Mouse (Mus musculus): ENCODE data around the gene Rasgef1b.
A peak's percentile ranks its signal among the peaks of the same experiment; 100 is the strongest.

The Rasgef1b gene

GRCm38 (mm10) chr5:99728649-99729212 lies at the start of gene Rasgef1b:
Rasgef1b (minus strand) TSS chr5:99729065.
- peak; percentile 50 to 57 for DNase-seq

DNA sequence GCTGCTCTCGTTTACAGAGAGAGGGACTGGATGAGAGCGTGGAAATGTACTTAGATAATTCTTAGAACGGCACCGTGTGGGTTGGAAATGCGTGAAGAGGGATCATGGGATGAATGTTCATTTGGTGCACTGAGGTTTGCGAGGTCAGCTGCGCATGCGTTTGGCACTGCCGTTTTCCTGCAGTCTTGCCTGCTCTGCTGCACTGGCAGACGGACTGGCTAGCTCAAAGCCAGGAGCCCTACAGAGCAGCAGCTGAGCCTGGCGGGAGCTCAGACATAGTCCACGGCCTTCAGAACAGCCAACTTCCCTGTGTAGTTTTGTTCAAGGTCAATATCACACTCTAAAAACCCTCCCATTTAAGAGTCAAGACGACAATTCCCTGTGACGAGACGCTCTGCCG lies 46.5 kb upstream of the Rasgef1b start:
- DNase-seq = no peak

DNA sequence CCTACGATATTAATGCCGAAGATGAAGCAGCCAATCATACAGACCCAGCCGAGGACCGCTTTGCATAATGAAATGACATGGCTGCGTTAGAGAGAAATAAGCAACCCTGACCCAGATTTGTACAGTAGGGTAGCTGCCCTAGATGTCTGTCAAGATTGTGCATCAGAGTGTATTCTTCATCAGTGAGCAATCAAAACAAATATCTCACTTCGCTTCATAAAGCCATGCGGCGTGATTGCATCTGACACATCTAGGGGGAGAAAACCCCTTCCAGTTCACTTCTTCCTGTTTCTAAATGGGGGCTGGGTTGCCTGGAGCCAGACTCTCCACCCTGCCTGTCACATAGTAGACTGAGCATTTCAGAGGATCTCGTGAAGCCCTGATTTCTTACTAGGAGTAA lies 44.4 kb upstream of the Rasgef1b start:
- no peak for DNase-seq

- no peak for DNase-seq
These were observed 35.4 kb upstream of the Rasgef1b start for GRCm38 (mm10) chr5:99764246-99764645.

DNA sequence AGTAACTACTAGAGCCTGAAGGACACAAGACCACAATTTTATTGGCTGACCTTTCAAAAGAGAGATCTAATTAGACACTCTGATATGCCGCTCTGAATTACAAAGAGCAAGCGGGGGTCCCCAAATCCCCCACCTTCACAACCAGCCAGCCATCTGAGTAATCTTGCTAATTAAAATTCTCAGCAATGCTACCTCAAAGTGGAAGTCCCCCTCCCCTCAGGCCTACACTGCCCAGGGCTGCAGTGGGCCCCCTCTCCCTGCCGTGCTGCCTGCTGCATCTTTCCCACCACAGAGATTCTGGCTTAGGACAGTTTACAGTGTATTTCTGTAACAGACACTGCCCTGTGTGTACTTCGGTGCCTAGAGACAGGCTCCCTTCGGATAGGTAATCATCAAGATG lies 30.0 kb upstream of the Rasgef1b start:
- DNase-seq = no peak

DNA sequence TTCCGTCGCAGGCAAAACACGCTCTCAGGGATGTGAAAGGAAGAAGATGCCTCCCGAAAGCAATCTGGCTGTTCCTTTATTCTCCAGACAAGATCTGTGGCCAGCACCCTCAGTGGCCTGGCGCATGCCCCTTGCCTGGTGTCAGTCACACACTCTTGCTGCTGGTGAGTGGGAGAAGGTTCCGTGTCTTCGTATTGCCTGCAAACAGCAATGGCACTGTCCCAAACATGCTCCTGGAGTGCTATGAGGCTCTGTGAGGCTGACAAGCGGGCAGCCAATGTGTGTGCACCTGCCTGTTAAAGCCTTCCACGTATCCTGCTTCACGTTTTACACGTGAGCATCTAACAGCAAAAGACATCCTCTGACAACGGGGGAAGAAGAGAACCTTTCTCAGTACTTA lies 25.0 kb upstream of the Rasgef1b start:
- no peak for DNase-seq

DNA sequence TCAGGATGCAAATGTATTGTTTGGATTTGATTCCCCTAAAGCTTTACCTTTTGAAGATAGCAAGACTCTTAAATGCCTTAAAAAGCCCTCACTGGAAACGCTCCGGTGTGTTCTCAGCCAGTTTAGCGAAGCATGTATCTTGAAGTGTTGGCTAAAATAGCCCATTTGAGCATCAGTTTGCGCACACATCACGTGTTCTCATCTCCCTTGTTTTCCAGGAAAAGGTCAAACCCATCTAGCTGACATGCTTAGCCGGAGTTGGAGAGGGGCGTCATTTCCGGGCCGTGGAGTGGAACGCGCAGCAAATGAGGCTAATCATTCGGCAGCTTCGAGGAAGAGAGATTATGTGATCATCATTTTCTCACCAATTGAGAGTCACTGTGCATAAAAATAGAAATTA lies 24.5 kb upstream of the Rasgef1b start:
- DNase-seq = no peak

DNA sequence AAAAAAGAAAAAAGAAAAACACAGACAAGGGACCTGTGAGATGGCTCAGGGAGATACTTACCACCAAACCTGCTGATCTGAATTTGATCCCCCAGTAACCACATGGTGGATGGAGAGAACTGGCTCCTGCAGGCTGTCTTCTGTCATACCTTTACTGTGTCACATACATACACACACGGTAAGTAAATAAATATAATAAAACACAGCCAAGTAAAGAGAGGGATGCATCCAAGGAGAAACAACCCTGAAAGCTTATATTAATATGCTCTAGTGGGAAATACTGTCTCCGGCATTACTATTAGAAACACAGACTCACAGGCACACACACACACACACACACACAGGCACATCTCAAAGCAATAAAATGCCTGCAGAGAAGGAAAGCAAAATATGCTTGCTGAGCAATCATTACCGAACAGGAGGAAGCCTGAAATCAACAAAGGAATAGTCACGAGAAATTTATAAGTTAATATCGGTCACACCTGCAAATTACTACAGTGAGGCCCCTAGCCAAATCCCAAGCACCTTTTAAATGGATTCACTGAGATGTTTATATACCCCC lies 23.9 kb upstream of the Rasgef1b start:
- no peak for DNase-seq

DNA sequence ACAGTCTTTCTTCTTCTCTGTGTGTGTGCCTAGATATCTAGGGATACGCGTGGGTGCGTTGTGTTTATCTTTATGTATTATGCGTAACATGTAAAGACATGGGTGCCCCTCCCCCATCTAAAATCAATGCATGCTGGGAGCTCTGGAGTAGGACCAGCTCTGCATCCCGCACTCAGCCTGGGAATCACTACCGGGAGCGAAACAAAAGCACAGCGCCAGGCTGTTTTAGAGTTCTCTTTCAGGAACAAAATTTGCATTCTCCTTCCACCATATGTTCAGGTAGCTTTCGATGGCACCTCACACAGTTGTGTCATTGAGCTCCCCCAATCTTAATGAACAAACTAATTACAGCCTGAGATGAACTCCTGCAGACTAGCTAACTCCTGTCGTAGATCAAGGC lies 19.6 kb upstream of the Rasgef1b start:
- no peak for DNase-seq

DNA sequence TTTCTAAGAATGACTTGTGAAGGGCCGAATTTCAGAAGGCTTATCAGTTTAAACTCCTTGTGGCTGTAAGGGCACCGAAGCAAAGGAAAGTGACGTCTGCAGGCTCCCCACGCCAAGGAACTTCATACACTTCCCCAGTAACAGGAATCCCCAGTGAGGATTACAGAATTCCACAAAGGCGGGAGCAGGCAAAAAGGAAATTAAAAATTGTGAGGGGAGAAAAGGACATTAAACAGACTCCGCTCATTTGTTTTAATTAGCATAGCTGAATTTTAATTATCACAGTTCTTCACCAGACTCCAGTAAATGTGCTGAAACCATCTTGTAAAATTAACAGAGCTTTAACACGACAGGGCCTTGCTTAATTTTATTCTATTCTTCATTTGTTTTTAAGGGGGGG lies 17.2 kb upstream of the Rasgef1b start:
- no peak for DNase-seq

DNA sequence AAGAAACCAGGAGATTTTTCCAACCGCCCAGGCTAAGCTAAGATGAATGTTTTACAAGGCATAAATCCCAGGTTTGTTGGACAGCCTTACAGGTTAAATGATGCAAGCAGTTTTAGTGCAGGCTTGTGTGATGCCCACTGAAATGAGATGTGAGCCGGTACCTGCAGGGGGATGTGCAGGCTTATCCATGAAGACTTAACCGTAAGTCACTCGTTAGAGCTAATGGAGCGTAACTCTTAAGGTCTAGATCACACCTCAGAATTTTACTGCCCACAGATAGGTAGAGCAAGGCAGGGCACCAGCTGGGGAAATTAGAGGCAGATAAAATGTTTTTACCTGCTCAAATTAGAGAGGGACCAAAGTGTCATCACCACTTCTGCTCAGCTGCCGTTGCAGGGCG lies 14.0 kb upstream of the Rasgef1b start:
- no peak for DNase-seq

- no peak for DNase-seq
These were observed 13.2 kb upstream of the Rasgef1b start for GRCm38 (mm10) chr5:99742056-99742455.

GRCm38 (mm10) chr5:99737937-99738727 lies 9.3 kb upstream of the Rasgef1b start:
- no peak for DNase-seq

DNA sequence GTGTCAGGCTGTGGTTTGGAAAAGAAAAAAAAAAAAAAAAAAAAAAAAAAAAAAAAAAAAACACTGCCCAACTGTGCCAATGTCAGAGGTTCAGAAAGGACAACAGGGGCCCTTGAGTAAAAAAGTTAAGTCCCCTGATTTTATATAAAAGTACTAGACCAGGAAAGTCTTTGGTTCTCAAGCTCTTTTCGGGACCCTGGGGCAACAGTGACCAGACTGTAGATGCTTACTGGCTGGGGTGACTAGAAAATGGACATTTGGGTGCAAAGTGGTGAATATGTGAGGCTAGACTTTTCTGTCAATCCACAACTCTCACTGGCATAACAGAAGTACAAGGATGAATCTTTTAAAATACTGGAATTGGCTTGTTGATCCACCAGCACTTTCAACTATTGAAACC lies 1.1 kb upstream of the Rasgef1b start:
- no peak for DNase-seq

DNA sequence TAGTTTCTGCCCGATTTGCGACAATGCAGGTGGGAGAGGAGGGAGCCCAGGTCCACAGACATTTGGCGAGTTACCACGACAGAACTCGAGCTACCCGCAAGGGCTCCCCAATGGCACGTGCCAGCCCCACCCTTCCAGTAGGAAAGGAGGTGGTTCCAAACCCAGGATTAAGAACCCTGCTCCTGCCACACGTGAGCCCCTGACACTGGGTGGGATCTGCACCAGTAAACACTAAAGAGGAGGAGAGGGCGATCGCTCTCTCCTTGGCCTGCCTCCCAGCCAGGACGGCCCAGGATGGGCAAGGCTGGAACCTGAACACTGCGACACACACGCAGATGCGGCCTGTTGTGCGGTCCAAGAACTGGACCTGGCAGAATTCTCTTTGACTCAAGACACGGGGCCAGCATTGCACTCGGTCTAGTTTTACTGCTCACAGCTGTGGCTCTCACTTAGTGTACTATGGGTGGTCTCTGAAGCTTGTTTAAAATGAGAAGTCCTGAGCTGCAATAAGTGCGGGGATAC lies 557 bp upstream of the Rasgef1b start:
- DNase-seq = no peak

- no peak for DNase-seq
These were observed 826 bp downstream of the Rasgef1b start for GRCm38 (mm10) chr5:99728027-99728451.

GRCm38 (mm10) chr5:99723941-99724340 lies 4.9 kb downstream of the Rasgef1b start:
- no peak for DNase-seq

GRCm38 (mm10) chr5:99722310-99722709 lies 6.6 kb downstream of the Rasgef1b start:
- DNase-seq = no peak

DNA sequence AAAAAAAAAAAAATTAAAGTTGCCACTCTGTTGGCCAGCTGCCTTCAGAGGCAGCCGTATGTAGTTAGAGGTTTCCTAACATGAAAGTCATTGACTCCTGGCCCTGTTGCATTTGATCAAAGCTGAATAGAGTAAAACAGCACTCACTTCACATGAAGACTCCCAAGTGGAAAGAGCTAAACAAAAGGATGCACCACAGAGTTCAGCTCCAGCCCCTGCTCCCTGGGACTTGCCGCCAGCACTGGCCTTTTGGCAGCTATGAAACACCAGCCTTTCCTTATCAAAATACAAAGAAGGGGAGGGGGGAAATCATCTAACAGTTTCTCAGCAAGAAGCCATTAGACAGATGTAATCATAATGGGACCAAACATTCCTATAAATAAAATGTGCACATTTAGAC lies 8.3 kb downstream of the Rasgef1b start:
- no peak for DNase-seq

- no peak for DNase-seq
These were observed 10.9 kb downstream of the Rasgef1b start for GRCm38 (mm10) chr5:99717917-99718316.

DNA sequence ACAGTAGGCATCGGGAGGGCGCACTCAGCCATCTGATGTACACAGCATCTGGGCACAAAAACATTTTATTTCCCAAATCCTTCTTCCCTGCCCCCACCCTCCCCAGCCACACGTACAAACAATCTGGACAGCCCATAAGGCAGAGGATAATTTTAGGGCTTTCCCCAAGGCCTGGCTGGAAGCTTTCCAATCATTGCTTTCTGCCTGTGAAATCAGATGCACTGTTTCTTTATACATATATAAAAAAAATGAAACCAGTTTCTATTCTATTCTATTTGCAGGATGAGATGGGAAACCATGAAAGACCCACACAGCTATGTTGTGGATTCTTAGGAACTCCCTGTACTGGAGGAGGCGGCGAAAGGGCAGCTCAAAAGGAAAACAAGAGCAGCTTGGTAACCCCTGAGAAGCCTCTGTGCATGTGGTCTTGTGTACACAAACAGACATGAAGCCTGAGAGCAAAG lies 13.6 kb downstream of the Rasgef1b start:
- no peak for DNase-seq

DNA sequence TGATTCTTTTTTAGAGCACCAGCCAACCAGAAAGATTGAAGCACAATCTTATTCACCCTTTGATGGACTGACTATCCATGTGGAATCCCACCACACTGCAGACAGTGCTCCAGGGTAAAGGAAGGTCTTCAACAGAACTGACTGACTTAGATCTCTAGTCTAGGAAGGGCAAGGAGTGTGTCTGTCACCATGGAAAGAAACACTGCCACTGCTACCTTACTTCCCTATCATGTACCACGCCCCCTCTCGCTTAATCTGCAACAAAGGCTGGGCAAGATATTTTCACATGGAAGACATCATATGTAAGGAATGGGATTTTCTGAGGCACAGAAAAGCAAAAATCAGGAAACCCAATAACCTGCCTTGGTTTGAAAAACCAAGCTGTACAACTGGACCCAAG lies 16.9 kb downstream of the Rasgef1b start:
- DNase-seq = no peak

DNA sequence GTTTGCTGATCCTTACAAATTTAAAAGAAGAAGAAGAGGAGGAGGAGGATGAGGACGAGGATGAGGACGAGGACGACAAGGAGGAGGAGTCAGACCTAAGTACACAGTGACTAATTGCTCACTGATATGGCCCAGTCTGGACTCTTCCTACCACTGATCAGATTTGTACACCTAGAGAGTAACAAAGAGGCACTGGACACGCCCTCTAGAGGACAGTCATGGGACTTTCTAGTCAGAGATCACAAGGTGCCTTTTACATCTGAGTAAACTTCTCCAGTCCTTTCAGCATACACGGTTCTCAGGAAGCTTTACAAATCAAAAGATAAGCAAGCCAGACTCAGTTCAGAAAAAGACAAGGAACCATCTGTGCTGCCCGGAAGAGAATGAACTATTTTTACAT lies 20.2 kb downstream of the Rasgef1b start:
- DNase-seq = no peak

GRCm38 (mm10) chr5:99707261-99707660 lies 21.6 kb downstream of the Rasgef1b start:
- no peak for DNase-seq

All from thymus, postnatal 36 days (tissue).